Mouse (Mus musculus): Measurements from ENCODE around the gene Ptk7. TPM values are rescaled to one million over a fixed set of nuclear protein-coding genes. Genes with fewer than 3 reads are reported as not detected.

The Ptk7 gene
- polyA plus RNA-seq, 1 experiment from 2014 or later: 20.6 TPM

DNA sequence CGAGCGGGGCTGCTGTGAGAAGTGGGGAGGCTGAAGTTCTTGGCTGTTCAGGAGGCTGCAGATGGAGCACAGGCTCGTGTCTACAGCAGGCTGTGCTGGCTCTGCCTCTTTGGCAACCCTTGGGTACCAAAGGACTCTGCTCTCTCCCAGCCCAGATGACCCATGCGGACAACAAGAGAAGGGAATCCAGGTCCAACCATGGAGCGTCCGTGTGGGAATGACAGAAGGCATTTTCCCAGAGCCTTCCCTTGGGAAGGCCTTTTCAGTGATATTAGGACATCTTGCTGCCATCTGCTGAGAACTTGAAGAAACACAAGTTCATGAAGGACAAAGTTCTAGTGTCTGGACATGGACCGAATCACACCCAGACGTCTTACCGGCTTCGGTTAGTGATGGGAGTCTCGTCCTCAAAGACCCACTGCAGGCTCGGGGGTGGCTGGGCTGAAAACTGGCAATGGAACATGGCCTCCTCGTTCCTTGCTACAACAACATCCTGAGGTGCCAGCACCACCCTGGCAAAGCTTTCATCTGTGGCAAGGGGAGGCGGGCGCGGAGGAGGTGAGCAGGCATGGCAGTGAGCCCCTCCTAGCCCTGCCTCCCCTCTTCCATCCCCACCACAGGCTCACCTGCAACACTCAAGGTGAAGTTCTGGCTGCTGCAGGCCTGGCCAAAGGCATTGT, 39.5 kb downstream of the Ptk7 start:
- Histone ChIP-seq H3K4me3 (replicated peaks; ENCODE audit: low read length) (no peak overlapping the region), H3K9ac (no peak overlapping the region), H3K27ac (no peak overlapping the region), H3K9me3 (ENCODE audit: control insufficient read depth, low read length) (no peaks in the 10 kb centered on the region), H3K4me2 (replicated peaks) (no peak overlapping the region), H3K36me3 (replicated peaks; ENCODE audit: control insufficient read depth, insufficient read depth) (peaks cover 60% of the 10 kb centered on the region), H3K4me1 (replicated peaks; ENCODE audit: control insufficient read depth, insufficient read depth, low read length) (peaks cover 6% of the 10 kb centered on the region; the same call in 1 of the 2 replicates), H3K27me3 (ENCODE audit: control insufficient read depth, insufficient read depth, low read length) (no peaks in the 10 kb centered on the region)
- no peak for DNase-seq (ENCODE audit: low spot score)
- ATAC-seq (ENCODE audit: low FRiP score): no peak
- WGBS: 88% methylated on average over 16 of the region's 16 CpGs

DNA sequence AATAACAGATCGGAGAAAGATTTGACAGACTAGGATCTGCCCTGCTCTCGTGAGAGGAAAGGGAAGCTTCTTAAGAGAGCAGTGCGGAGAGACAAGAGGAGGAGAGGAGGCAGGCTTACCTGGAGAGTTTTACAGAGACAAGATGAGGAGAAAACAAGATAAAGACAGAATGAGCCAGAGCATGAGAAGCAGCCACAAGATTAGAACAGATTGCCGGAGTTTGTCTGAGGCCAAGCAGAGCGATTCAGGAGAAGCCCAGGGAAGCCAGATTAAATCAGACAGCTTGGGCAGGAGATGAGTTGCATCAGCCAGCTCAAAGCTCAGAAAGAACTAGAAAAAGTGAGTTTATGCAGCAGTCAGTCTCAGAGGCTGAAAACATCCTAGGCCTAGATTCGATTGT, 40.4 kb downstream of the Ptk7 start:
- Histone ChIP-seq H3K4me2 (replicated peaks) (no peak overlapping the region), H3K27me3 (ENCODE audit: control insufficient read depth, insufficient read depth, low read length) (no peaks in the 10 kb centered on the region), H3K9me3 (ENCODE audit: control insufficient read depth, low read length) (no peaks in the 10 kb centered on the region), H3K9ac (no peak overlapping the region), H3K4me1 (replicated peaks; ENCODE audit: control insufficient read depth, insufficient read depth, low read length) (peaks cover 6% of the 10 kb centered on the region; the same call in 1 of the 2 replicates), H3K4me3 (replicated peaks; ENCODE audit: low read length) (no peak overlapping the region), H3K36me3 (replicated peaks; ENCODE audit: control insufficient read depth, insufficient read depth) (peaks cover 64% of the 10 kb centered on the region), H3K27ac (no peak overlapping the region)
- no peak for DNase-seq (ENCODE audit: low spot score)
- no peak for ATAC-seq (ENCODE audit: low FRiP score)
- 96% methylated on average over 6 of the region's 6 CpGs for WGBS

DNA sequence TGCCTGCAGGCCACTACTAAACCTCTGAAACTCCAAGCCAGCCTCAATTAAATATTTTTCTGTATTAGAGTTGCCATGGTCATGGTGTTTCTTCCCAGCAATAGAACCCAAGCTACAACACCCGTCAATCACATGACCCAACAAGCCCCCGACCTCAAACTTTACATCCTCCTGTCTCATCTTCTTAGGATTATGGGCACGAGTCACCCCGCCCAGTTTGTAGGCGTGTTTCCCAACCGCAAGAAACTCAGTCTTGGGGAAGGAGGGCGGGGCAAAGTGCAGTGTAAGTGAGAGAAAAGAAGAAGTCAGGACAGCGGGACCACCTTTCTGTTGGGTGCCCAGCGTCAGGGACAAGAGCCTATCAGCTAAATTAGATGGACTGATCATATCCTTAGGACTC, 41.1 kb downstream of the Ptk7 start:
- Histone ChIP-seq H3K9me3 (ENCODE audit: control insufficient read depth, low read length) (no peaks in the 10 kb centered on the region), H3K27ac (no peak overlapping the region), H3K9ac (no peak overlapping the region), H3K36me3 (replicated peaks; ENCODE audit: control insufficient read depth, insufficient read depth) (peaks cover 66% of the 10 kb centered on the region), H3K4me3 (replicated peaks; ENCODE audit: low read length) (no peak overlapping the region), H3K4me2 (replicated peaks) (no peak overlapping the region), H3K4me1 (replicated peaks; ENCODE audit: control insufficient read depth, insufficient read depth, low read length) (peaks cover 6% of the 10 kb centered on the region; the same call in 1 of the 2 replicates), H3K27me3 (ENCODE audit: control insufficient read depth, insufficient read depth, low read length) (no peaks in the 10 kb centered on the region)
- WGBS: 91% methylated on average over 9 of the region's 9 CpGs
- no peak for ATAC-seq (ENCODE audit: low FRiP score)
- DNase-seq (ENCODE audit: low spot score): no peak

DNA sequence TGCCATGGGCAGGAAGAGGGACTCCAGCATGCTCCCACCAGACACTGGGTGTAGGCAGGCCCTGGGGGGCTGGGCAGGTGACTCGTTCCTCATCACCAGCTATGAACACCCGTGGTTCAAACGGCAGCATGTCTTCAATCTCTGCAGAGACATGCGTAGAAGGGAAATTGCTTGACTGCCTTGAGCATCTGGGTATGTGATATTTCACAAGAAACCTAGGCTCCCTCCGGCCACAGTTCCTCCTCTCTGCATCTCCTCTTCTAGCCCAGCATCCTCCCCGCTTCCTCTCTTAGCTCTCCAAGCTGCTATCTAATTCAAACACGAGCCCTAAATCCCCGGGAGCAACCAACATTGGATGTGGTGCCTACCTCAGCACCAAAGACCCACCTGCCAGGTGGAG, 43.0 kb downstream of the Ptk7 start:
- ATAC-seq (ENCODE audit: low FRiP score) (no peak), DNase-seq (ENCODE audit: low spot score) (no peak)
- no peak overlapping the region for H3K4me3 ChIP-seq (replicated peaks; ENCODE audit: low read length)
- H3K9me3 ChIP-seq (ENCODE audit: control insufficient read depth, low read length): no peaks in the 10 kb centered on the region
- H3K27me3 ChIP-seq (ENCODE audit: control insufficient read depth, insufficient read depth, low read length): no peaks in the 10 kb centered on the region
- no peaks in the 10 kb centered on the region for H3K4me1 ChIP-seq (replicated peaks; ENCODE audit: control insufficient read depth, insufficient read depth, low read length)
- no peak overlapping the region for H3K9ac ChIP-seq
- no peak overlapping the region for H3K27ac ChIP-seq
- WGBS: 93% methylated on average over 8 of the region's 8 CpGs
- H3K4me2 ChIP-seq (replicated peaks): no peak overlapping the region
- peaks cover 82% of the 10 kb centered on the region for H3K36me3 ChIP-seq (replicated peaks; ENCODE audit: control insufficient read depth, insufficient read depth)

DNA sequence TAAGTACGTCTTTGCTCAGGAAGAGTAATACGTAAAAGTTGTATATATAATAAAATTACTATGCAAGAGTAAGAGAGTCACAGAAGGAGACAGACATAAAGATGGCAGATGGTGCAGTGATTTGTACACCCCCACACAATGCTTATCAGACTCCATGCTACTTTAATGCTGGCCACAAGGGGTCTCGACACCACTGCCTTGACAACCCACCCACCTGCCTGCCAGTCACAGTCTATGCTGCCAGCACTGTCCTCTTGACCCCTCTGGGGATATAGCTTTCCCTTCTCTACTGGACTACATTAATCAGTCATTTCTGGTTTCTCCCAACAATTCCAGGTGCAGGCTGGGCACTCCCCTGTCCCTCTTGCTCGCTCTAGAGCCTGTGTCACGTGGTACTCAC, 50.7 kb downstream of the Ptk7 start:
- no peaks in the 10 kb centered on the region for H3K9me3 ChIP-seq (ENCODE audit: control insufficient read depth, low read length)
- H3K9ac ChIP-seq: no peak overlapping the region
- H3K4me3 ChIP-seq (replicated peaks; ENCODE audit: low read length): no peak overlapping the region
- 84% methylated on average over 5 of the region's 5 CpGs for WGBS
- no peak overlapping the region for H3K27ac ChIP-seq
- no peaks in the 10 kb centered on the region for H3K4me1 ChIP-seq (replicated peaks; ENCODE audit: control insufficient read depth, insufficient read depth, low read length)
- no peak for ATAC-seq (ENCODE audit: low FRiP score)
- no peak for DNase-seq (ENCODE audit: low spot score)
- no peak overlapping the region for H3K4me2 ChIP-seq (replicated peaks)
- no peaks in the 10 kb centered on the region for H3K27me3 ChIP-seq (ENCODE audit: control insufficient read depth, insufficient read depth, low read length)
- peaks cover 83% of the 10 kb centered on the region for H3K36me3 ChIP-seq (replicated peaks; ENCODE audit: control insufficient read depth, insufficient read depth)

DNA sequence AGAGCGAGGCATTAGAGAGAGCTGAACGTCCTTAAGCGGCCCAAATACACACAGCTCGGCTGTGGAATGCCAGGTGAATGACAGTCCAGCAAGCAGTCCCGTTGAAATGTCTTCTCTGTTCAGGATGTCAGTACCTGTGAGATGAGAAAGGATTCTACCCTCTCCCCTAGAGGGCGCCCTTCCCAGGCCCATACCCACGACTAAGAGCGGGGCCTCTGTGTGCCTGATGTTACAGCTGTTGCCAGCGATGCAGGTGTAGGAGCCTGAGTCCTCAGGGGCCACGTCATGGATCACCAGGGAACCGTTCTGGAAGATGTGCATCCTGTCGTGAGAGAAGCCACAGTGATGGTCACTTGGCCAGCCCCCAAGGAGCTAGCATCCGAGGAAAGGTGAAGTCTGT, 53.2 kb downstream of the Ptk7 start:
- Histone ChIP-seq H3K27ac (no peak overlapping the region), H3K9me3 (ENCODE audit: control insufficient read depth, low read length) (no peaks in the 10 kb centered on the region), H3K36me3 (replicated peaks; ENCODE audit: control insufficient read depth, insufficient read depth) (peaks cover 91% of the 10 kb centered on the region), H3K4me3 (replicated peaks; ENCODE audit: low read length) (no peak overlapping the region), H3K27me3 (ENCODE audit: control insufficient read depth, insufficient read depth, low read length) (no peaks in the 10 kb centered on the region), H3K9ac (no peak overlapping the region), H3K4me1 (replicated peaks; ENCODE audit: control insufficient read depth, insufficient read depth, low read length) (no peaks in the 10 kb centered on the region), H3K4me2 (replicated peaks) (no peak overlapping the region)
- no peak for DNase-seq (ENCODE audit: low spot score)
- no peak for ATAC-seq (ENCODE audit: low FRiP score)
- 90% methylated on average over 13 of the region's 13 CpGs for WGBS

DNA sequence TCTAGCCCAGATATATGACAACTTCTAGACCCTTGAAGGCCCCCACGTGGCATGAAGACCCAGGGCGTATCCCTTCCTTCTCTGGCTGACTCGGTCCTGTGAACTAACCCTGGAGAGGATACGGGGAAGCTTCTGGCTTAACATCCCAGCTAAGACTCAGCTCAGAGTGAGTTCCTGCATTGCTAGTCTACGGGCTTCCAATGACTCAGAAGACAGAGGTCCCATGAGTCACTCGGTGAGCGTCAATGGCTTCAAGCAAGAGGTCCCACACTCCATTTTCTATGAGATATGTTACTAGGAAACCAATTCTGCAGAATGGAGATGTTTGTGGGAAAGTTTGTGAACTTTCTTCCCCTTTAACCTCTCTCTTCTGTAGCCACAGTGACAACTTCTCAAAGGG, 54.8 kb downstream of the Ptk7 start:
- no peak for ATAC-seq (ENCODE audit: low FRiP score)
- H3K36me3 ChIP-seq (replicated peaks; ENCODE audit: control insufficient read depth, insufficient read depth): peaks cover 91% of the 10 kb centered on the region
- no peak overlapping the region for H3K9ac ChIP-seq
- no peak overlapping the region for H3K4me3 ChIP-seq (replicated peaks; ENCODE audit: low read length)
- no peak overlapping the region for H3K4me2 ChIP-seq (replicated peaks)
- 95% methylated on average over 7 of the region's 7 CpGs for WGBS
- H3K27me3 ChIP-seq (ENCODE audit: control insufficient read depth, insufficient read depth, low read length): no peaks in the 10 kb centered on the region
- H3K9me3 ChIP-seq (ENCODE audit: control insufficient read depth, low read length): no peaks in the 10 kb centered on the region
- H3K4me1 ChIP-seq (replicated peaks; ENCODE audit: control insufficient read depth, insufficient read depth, low read length): no peaks in the 10 kb centered on the region
- H3K27ac ChIP-seq: no peak overlapping the region
- no peak for DNase-seq (ENCODE audit: low spot score)

DNA sequence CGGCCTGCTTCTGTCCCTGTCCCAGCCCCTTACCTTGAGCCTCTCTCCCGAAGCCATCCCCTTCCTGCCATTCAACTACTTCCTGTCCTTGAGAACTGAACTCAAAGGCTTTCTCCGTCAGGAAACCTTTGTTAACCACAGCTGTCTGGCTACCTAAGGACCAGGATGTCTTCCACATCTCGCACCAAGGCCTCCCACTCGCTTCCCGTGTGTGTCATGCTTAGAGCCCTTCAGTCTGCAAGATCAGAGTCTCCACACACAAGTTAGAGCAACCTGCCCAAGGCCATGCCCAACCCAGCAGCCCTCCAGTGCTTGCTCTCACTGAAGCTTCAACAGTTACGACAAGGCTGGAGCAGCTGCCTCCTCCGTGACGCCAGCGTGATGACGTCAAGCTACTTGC, 58.3 kb downstream of the Ptk7 start:
- peaks cover 94% of the 10 kb centered on the region for H3K36me3 ChIP-seq (replicated peaks; ENCODE audit: control insufficient read depth, insufficient read depth)
- H3K4me1 ChIP-seq (replicated peaks; ENCODE audit: control insufficient read depth, insufficient read depth, low read length): no peaks in the 10 kb centered on the region
- H3K9me3 ChIP-seq (ENCODE audit: control insufficient read depth, low read length): no peaks in the 10 kb centered on the region
- no peak overlapping the region for H3K4me3 ChIP-seq (replicated peaks; ENCODE audit: low read length)
- no peak overlapping the region for H3K4me2 ChIP-seq (replicated peaks)
- WGBS: 90% methylated on average over 11 of the region's 11 CpGs
- H3K27ac ChIP-seq: no peak overlapping the region
- no peaks in the 10 kb centered on the region for H3K27me3 ChIP-seq (ENCODE audit: control insufficient read depth, insufficient read depth, low read length)
- no peak overlapping the region for H3K9ac ChIP-seq
- no peak for DNase-seq (ENCODE audit: low spot score)
- ATAC-seq (ENCODE audit: low FRiP score): no peak

DNA sequence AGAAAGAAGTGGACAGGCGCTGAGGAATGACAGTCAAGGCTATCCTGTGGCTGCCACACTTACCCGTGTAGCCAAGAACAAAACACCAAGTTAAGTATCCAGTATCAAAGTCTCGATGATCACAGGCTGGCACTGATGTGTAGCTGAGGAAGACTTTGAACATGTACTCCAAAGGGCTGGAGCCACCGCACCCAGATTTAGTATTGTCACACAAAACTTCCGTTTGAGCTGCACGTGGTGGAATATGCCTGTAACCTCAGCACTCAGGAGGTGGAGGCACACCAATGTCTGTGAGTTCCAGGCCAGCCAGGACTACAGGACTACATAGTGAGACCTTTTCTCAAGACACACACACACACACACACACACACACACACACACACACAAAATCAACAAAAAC, 70.2 kb downstream of the Ptk7 start:
- no peak overlapping the region for H3K9ac ChIP-seq
- no peak for DNase-seq (ENCODE audit: low spot score)
- no peak for ATAC-seq (ENCODE audit: low FRiP score)
- peaks cover 8% of the 10 kb centered on the region for H3K4me1 ChIP-seq (replicated peaks; ENCODE audit: control insufficient read depth, insufficient read depth, low read length)
- H3K4me2 ChIP-seq (replicated peaks): no peak overlapping the region
- 94% methylated on average over 6 of the region's 6 CpGs for WGBS
- H3K4me3 ChIP-seq (replicated peaks; ENCODE audit: low read length): no peak overlapping the region
- H3K36me3 ChIP-seq (replicated peaks; ENCODE audit: control insufficient read depth, insufficient read depth): peaks cover 10% of the 10 kb centered on the region
- H3K27ac ChIP-seq: no peak overlapping the region
- H3K9me3 ChIP-seq (ENCODE audit: control insufficient read depth, low read length): no peaks in the 10 kb centered on the region
- H3K27me3 ChIP-seq (ENCODE audit: control insufficient read depth, insufficient read depth, low read length): no peaks in the 10 kb centered on the region

DNA sequence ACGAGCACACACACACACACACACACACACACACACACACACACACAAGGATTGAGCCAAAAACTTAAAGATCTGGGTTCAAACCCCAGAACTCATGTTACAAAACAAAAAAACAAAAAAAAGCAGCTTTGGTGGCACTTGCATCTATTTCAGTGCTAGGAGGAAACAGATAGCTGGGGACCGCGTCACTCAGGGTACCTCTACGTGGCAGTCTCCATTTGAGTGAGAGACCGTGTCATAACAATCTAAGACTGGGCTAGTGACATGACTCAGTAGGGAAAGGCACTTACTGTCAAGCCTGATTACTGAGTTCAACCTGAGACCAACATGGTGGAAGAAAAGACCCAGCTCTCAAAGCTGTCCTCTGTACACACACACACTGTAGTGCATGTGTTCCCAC, 71.2 kb downstream of the Ptk7 start:
- no peak overlapping the region for H3K4me2 ChIP-seq (replicated peaks)
- DNase-seq (ENCODE audit: low spot score) (no peak), ATAC-seq (ENCODE audit: low FRiP score) (no peak)
- WGBS: 95% methylated on average over 5 of the region's 5 CpGs
- no peak overlapping the region for H3K9ac ChIP-seq
- H3K27me3 ChIP-seq (ENCODE audit: control insufficient read depth, insufficient read depth, low read length): no peaks in the 10 kb centered on the region
- H3K4me1 ChIP-seq (replicated peaks; ENCODE audit: control insufficient read depth, insufficient read depth, low read length): peaks cover 18% of the 10 kb centered on the region
- 0 out of 2 replicates have a peak, but pooled peaks cover under 1% of the 10 kb centered on the region for H3K36me3 ChIP-seq (replicated peaks; ENCODE audit: control insufficient read depth, insufficient read depth)
- H3K4me3 ChIP-seq (replicated peaks; ENCODE audit: low read length): no peak overlapping the region
- H3K9me3 ChIP-seq (ENCODE audit: control insufficient read depth, low read length): no peaks in the 10 kb centered on the region
- H3K27ac ChIP-seq: no peak overlapping the region
